Mouse (Mus musculus) urinary bladder, postnatal 4 days (tissue): ENCODE measurements around the gene Olfr695.
"Not testable (repeated sequence)": the region's sequence is repeated elsewhere in the genome, so short reads cannot be mapped to it uniquely, and the experiment has no call there.

ENCODE experiments used
- DNase-seq, 2 experiments: peaks; one replicate each; pipeline ENCODE4 v3.0.0; 2021 to 2022; ENCODE audit warnings: low spot score in 2 of 2

Olfr695 gene

GRCm38 (mm10) chr7:106716296-106716695 lies at the start of gene Olfr695:
Olfr695 (minus strand) TSS chr7:106716396.
- DNase-seq, result no peak

- DNase-seq, result not testable (repeated sequence)
Observed at GRCm38 (mm10) chr7:106761008-106761407, 44.8 kb upstream of the Olfr695 start.

GRCm38 (mm10) chr7:106758800-106759199 lies 42.6 kb upstream of the Olfr695 start:
- no peak for DNase-seq

GRCm38 (mm10) chr7:106755297-106755696 lies 39.1 kb upstream of the Olfr695 start, which contains the start of gene Olfr698:
Olfr698 (minus strand) TSS chr7:106755397.
- DNase-seq, result no peak

GRCm38 (mm10) chr7:106745811-106746210 lies 29.6 kb upstream of the Olfr695 start:
- DNase-seq, result no peak

GRCm38 (mm10) chr7:106742343-106742742 lies 26.1 kb upstream of the Olfr695 start, which contains the start of gene Olfr697:
Olfr697 (minus strand) TSS chr7:106742443.
- DNase-seq, result no peak

GRCm38 (mm10) chr7:106737028-106737427 lies 20.8 kb upstream of the Olfr695 start:
- DNase-seq, result no peak

- DNase-seq, result no peak
Observed at GRCm38 (mm10) chr7:106733717-106734116, 17.5 kb upstream of the Olfr695 start.

GRCm38 (mm10) chr7:106725654-106726053 lies 9.5 kb upstream of the Olfr695 start:
- not testable (repeated sequence) for DNase-seq

GRCm38 (mm10) chr7:106711463-106711862 lies 4.7 kb downstream of the Olfr695 start:
- DNase-seq, result no peak

- not testable (repeated sequence) for DNase-seq
Observed at GRCm38 (mm10) chr7:106707705-106708104, 8.5 kb downstream of the Olfr695 start.

GRCm38 (mm10) chr7:106696891-106697290 lies 19.3 kb downstream of the Olfr695 start:
- no peak for DNase-seq

GRCm38 (mm10) chr7:106692976-106693375 lies 23.2 kb downstream of the Olfr695 start:
- no peak for DNase-seq

GRCm38 (mm10) chr7:106691714-106692113 lies 24.5 kb downstream of the Olfr695 start, which contains the start of gene Olfr694:
Olfr694 (minus strand) TSS chr7:106691814.
- no peak for DNase-seq

GRCm38 (mm10) chr7:106685382-106685781 lies 30.8 kb downstream of the Olfr695 start:
- DNase-seq, result no peak

GRCm38 (mm10) chr7:106680484-106680883 lies 35.7 kb downstream of the Olfr695 start, which contains the start of gene Olfr693:
Olfr693 (minus strand) TSS chr7:106680584.
- DNase-seq, result no peak
